23 mouse cellular contexts compared by ENCODE assay signal in genomic region chr9:105136404-105136803, GRCm38 (mm10). TPM values are rescaled to one million over a fixed set of nuclear protein-coding genes. Genes with fewer than 3 reads are reported as not detected.
DNase-seq lines count a peak whose midpoint lies in the region; ATAC-seq and TF ChIP-seq lines count a peak whose summit lies in the region.
"Had no signal": no experiment of that assay in that cellular context is flagged by ENCODE, and none has a peak within 500 bp of the region (broad histone marks: within the 10 kb centered on the region; RNA-seq: fewer than 3 reads in every experiment).

No protein-coding gene starts in this region.

- no peak overlapping the region for H3K4me3 ChIP-seq in CH12.LX (replicated peaks in 1 of 3; ENCODE audit: low read depth in 2 of 3, low read length in 2 of 3, poor library complexity in 1 of 3)
- H3K4me3 ChIP-seq: embryonic facial prominence, embryonic 12.5 days; forebrain, embryonic 15.5 days; heart, adult 2 months; heart, embryonic 15.5 days; hindbrain, embryonic 10.5 days had no signal

- no peaks in the 10 kb centered on the region for H3K27me3 ChIP-seq in CH12.LX (replicated peaks)
- H3K27me3 ChIP-seq: embryonic facial prominence, embryonic 12.5 days; forebrain, embryonic 15.5 days; heart, embryonic 15.5 days had no signal

- peaks cover 3 to 9% of the 10 kb centered on the region in 2 experiments for H3K4me1 ChIP-seq in CH12.LX (ENCODE audit: control insufficient read depth in 1 of 2, insufficient read depth in 2 of 2)

- peak; percentile 87 for DNase-seq in heart, adult 11 months
- DNase-seq in heart, postnatal 36 days, result no peak
- DNase-seq in lung, postnatal 10 days, result peak; percentile 20
- DNase-seq in lung, postnatal 4 days, result no peak
- DNase-seq in CH12.LX (ENCODE audit: extremely low read depth), result no peak
- no peak for DNase-seq in urinary bladder, adult 18-20 months (ENCODE audit: low spot score in 2 of 2)
- DNase-seq: adrenal gland, adult 8-10 months; adrenal gland, postnatal 36 days; cerebellum, adult 2 months; cerebellum, postnatal 10 days; heart, adult 2 months; heart, postnatal 14 days had no signal

- TF ChIP-seq RAD21 in CH12.LX (IDR thresholded peaks at IDR 0.05; ENCODE audit: low read depth, low read length), result no peak

- no peak overlapping the region for H3K27ac ChIP-seq in CH12.LX (ENCODE audit: insufficient read depth, low read depth)
- H3K27ac ChIP-seq: embryonic facial prominence, embryonic 12.5 days; forebrain, embryonic 15.5 days; heart, adult 2 months; heart, embryonic 15.5 days; hindbrain, embryonic 10.5 days; hindbrain, embryonic 14.5 days had no signal

- dilution Hi-C loops in CH12.LX (cut with MboI; ENCODE audit: extremely low pct_ligation_motif_present, extremely low pct_unique_long_range_greater_than_20kb, low sequenced_read_pairs), result no loop called here

- no peaks in the 10 kb centered on the region for H3K79me2 ChIP-seq in CH12.LX (replicated peaks; ENCODE audit: control insufficient read depth, extremely low read depth, insufficient read depth, poor library complexity, severe bottlenecking)

- no peaks in the 10 kb centered on the region for H3K36me3 ChIP-seq in CH12.LX (replicated peaks in 1 of 2; ENCODE audit: control insufficient read depth in 1 of 2, insufficient read depth in 1 of 2, low read length in 1 of 2)
- H3K36me3 ChIP-seq: embryonic facial prominence, embryonic 12.5 days; forebrain, embryonic 15.5 days; heart, embryonic 15.5 days; hindbrain, embryonic 10.5 days had no signal

- no peak for TF ChIP-seq POLR2A in CH12.LX (IDR thresholded peaks at IDR 0.05; ENCODE audit: low read depth, low read length)

- no peak overlapping the region for H3K4me2 ChIP-seq in CH12.LX (ENCODE audit: insufficient read depth, low read depth, poor library complexity, severe bottlenecking)
- H3K4me2 ChIP-seq: embryonic facial prominence, embryonic 12.5 days; forebrain, embryonic 15.5 days; heart, embryonic 11.5 days; heart, embryonic 15.5 days; hindbrain, embryonic 14.5 days had no signal

- H3K9ac ChIP-seq in CH12.LX (ENCODE audit: insufficient read depth, low read depth), result no peak overlapping the region
- H3K9ac ChIP-seq: embryonic facial prominence, embryonic 12.5 days; forebrain, embryonic 15.5 days; heart, embryonic 15.5 days; hindbrain, embryonic 14.5 days had no signal

- no peaks in the 10 kb centered on the region for H3K9me3 ChIP-seq in CH12.LX (replicated peaks; ENCODE audit: low read length)
- H3K9me3 ChIP-seq: embryonic facial prominence, embryonic 12.5 days; forebrain, embryonic 15.5 days; heart, embryonic 15.5 days; hindbrain, embryonic 10.5 days had no signal

- no peak for TF ChIP-seq CTCF in CH12.LX (conservative IDR thresholded peaks at IDR 0.05 in 1 of 2, IDR thresholded peaks at IDR 0.05 in 1 of 2; ENCODE audit: low read depth in 2 of 2, low read length in 2 of 2)

- ATAC-seq in monocyte, adult 5-6 weeks (replicated peaks; ENCODE audit: insufficient number of reproducible peaks, low FRiP score, low TSS enrichment, poor library complexity, severe bottlenecking), result no peak
- ATAC-seq: forebrain, embryonic 15.5 days had no signal

- in situ Hi-C loops in CH12.LX (cut with MboI; ENCODE audit: low pct_ligation_motif_present, low pct_unique_long_range_greater_than_20kb, low sequenced_read_pairs), result loop anchor here (25.0 kb wide), 1 partner anchor 251 kb away; the partner anchor contains the start of genes Aste1 and Nek11

- TF ChIP-seq EP300 in CH12.LX (IDR thresholded peaks at IDR 0.05; ENCODE audit: low read length), result no peak

- intact Hi-C loops in heart, postnatal 36 days (cut with DNase I), result no loop called here

TF ChIP-seq in CH12.LX, 34 proteins besides CTCF, POLR2A, EP300 and RAD21:
- TF ChIP-seq ELF1 (IDR thresholded peaks at IDR 0.05; ENCODE audit: low read depth, low read length), result 0 out of 2 replicates have a peak, but pooled peaks have one; percentile 15
- no peak for TF ChIP-seq HCFC1 (IDR thresholded peaks at IDR 0.05; ENCODE audit: low read depth, low read length)
- no peak for TF ChIP-seq TBP (conservative IDR thresholded peaks at IDR 0.05; ENCODE audit: low read depth, low read length)

RNA-seq across cellular contexts. Expression of gene Nudt16, which starts 4.8 kb away (rescaled TPM):
- 1 to 10 TPM; 5.4 to 5.6 TPM for total RNA-seq in heart, postnatal 36 days (2021)
- total RNA-seq in CH12.LX (2012; rRNA removed) (13.2 and 18.9 TPM in 2 replicates), CH12.LX (2014; rRNA removed) (18.5 and 22.2 TPM in 2 replicates)
- polyA plus RNA-seq in CH12.LX (2012; ENCODE audit: insufficient read length, low read depth), result 15.4 and 20.6 TPM in 2 replicates
- 15.0 to 20.6 TPM (median 16.9 TPM) in 3 replicates for total RNA-seq in monocyte, adult 5-6 weeks (2017)

RNA-seq across cellular contexts. Expression of gene 1700080E11Rik, which starts 8.5 kb away (rescaled TPM):
- total RNA-seq in heart, postnatal 36 days (2021), result not detected
- total RNA-seq in CH12.LX (2012; rRNA removed), result not detected in 2 replicates
- total RNA-seq in CH12.LX (2014; rRNA removed), result not detected in 2 replicates
- polyA plus RNA-seq in CH12.LX (2012; ENCODE audit: insufficient read length, low read depth), result not detected in 2 replicates
- total RNA-seq in monocyte, adult 5-6 weeks (2017), result not detected in 3 replicates
- total RNA-seq: adrenal gland, adult 8-10 months; adrenal gland, postnatal 36 days; ES-E14; gastrocnemius, adult 8-10 months; gastrocnemius, postnatal 4 days; heart, adult 2 months; heart, postnatal 14 days had no signal
- polyA plus RNA-seq: cerebellum, adult 2 months; embryonic facial prominence, embryonic 12.5 days; forebrain, embryonic 11.5 days; forebrain, embryonic 15.5 days; heart, adult 2 months; heart, embryonic 11.5 days; heart, embryonic 15.5 days; hindbrain, embryonic 10.5 days; hindbrain, embryonic 14.5 days had no signal

Comparison
In these comparisons a context has a peak if more than half of its experiments do, and no peak if none do; other contexts are left out.
1. DNase-seq: peak in heart, adult 11 months (single experiment) and lung, postnatal 10 days (single experiment); none in heart, postnatal 36 days (0 of 2), lung, postnatal 4 days (0 of 2), CH12.LX (single experiment) and urinary bladder, adult 18-20 months (0 of 2).